Mouse (Mus musculus): ENCODE data around the gene Gramd1b. TPM values are rescaled to one million over a fixed set of nuclear protein-coding genes. Genes with fewer than 3 reads are reported as not detected.

Gene Gramd1b
- polyA plus RNA-seq, 1 experiment from 2014 or later = 4.0 TPM

DNA sequence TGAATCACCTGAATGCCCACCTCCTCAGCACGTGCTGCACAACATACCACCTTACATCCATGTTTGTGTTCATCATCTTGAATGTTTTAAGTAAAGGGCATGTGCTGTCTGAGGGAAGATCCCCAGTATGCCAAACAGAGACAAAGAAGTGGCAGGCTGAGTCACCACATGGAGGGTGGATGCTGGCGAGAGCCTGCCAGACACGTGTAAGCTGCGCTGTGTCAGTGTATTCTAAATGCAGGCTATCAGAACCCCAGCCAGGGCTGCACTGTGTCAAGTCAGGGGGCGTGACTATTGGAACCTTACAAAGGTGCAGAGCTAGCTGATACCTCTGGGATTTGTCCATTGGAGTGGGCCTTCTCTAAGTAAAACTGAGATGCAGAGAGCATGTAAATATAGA, 229.7 kb downstream of the Gramd1b start:
- H3K27me3 ChIP-seq (replicated peaks) = no peaks in the 10 kb centered on the region
- H3K4me1 ChIP-seq = no peaks in the 10 kb centered on the region
- WGBS = 88% methylated on average over 5 of the region's 5 CpGs
- ATAC-seq (ENCODE audit: insufficient read depth, low FRiP score, low read depth) = no peak
- no peak overlapping the region for H3K4me3 ChIP-seq (replicated peaks)
- H3K9ac ChIP-seq = no peak overlapping the region
- H3K27ac ChIP-seq = no peak overlapping the region
- no peaks in the 10 kb centered on the region for H3K9me3 ChIP-seq
- no peak overlapping the region for H3K4me2 ChIP-seq
- H3K36me3 ChIP-seq = no peaks in the 10 kb centered on the region; the same call in 1 of the 2 replicates

DNA sequence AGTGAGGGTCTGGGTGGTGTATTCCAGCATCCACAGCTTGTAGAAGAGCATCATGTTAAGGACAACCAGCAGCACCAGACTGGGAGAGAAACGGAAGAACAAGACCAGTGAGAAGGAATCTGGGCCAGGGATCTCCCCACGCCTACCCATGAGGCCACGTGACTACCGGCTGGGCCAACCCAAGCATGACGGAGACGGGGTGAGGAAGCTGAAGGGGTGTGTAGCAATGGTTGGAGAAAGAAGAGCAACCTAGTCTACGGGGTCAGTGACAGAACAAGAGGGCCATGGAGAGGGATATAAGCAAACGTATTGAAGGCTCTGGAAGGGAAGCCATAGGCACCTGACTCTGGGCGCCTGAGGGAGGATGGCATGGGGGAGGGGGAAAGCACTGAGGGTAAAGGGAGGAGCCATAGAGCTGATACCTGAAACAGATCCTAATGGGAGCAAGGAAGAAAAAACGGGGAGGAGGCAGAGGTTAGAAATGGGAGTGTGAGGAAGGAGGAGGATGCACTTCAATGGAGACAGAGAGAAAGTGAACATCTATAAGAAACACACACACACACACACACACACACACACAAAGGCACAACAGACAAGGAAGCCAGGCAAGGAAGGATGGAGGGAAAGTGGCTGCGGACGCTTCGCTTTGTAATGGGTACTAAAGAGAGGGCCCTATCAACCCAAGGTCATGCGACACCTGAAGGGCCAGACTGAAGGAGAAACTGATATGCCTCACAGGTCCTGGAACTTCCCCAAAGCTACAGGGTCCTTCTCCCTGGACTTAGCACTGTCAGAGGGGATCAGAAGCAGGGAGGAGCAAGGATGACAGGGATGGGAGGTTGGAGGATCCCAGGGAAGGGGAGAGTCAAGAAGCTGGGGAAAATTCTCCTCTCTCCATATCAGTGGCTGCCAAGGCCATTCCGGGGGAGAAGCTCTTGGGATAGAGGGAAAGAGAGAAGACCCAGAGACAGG, 230.9 kb downstream of the Gramd1b start:
- no peaks in the 10 kb centered on the region for H3K9me3 ChIP-seq
- H3K4me3 ChIP-seq (replicated peaks) = no peak overlapping the region
- H3K4me2 ChIP-seq = no peak overlapping the region
- no peaks in the 10 kb centered on the region for H3K4me1 ChIP-seq
- no peaks in the 10 kb centered on the region for H3K27me3 ChIP-seq (replicated peaks)
- no peak for ATAC-seq (ENCODE audit: insufficient read depth, low FRiP score, low read depth)
- WGBS = 88% methylated on average over 15 of the region's 15 CpGs
- no peak overlapping the region for H3K9ac ChIP-seq
- H3K27ac ChIP-seq = no peak overlapping the region
- H3K36me3 ChIP-seq = no peaks in the 10 kb centered on the region; the same call in 1 of the 2 replicates

DNA sequence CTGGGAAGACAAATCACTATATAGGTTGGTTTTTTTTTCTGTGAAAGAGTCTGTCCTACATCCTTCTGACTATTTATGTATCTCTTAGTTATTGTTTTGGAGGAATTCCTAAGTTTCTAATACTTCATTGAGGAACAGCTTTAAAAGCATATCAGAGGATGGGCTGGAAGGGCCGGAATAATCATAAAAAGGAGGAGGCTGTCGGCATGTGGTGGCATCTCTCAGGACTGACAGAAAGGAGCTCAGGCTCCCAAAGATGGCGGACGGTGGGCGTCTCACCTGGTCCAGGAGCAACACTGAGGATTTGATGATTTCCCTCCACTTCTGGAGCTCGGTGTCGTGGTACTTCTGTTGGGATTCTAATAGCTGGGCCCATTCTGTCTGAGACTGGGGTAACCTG, 231.9 kb downstream of the Gramd1b start:
- Histone ChIP-seq H3K4me1 (no peaks in the 10 kb centered on the region), H3K9me3 (no peaks in the 10 kb centered on the region), H3K27ac (no peak overlapping the region), H3K9ac (no peak overlapping the region), H3K4me3 (replicated peaks) (no peak overlapping the region), H3K36me3 (no peaks in the 10 kb centered on the region; the same call in 1 of the 2 replicates), H3K4me2 (no peak overlapping the region), H3K27me3 (replicated peaks) (no peaks in the 10 kb centered on the region)
- no peak for ATAC-seq (ENCODE audit: insufficient read depth, low FRiP score, low read depth)
- WGBS = 98% methylated on average over 7 of the region's 7 CpGs

DNA sequence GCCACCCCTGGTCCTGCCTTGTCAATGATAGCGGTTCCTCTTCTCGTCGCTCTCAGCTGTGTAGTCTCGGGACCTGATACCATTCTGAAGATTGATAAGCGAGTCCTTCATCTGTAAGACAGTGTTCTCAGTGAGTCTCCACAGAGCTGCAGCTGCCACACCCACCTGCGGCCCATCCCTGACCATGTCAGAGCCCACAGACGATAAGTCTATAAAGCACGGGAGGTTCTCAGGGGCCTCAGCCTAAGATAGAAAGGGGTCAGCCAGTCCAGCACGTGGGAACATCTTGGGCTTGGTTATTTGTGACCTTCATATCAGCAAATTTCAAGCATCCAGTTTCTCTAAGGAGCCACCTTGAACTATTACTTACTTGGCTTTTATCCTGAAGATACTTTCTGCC, 233.2 kb downstream of the Gramd1b start:
- Histone ChIP-seq H3K9ac (no peak overlapping the region), H3K27ac (no peak overlapping the region), H3K36me3 (no peaks in the 10 kb centered on the region), H3K27me3 (replicated peaks) (no peaks in the 10 kb centered on the region), H3K4me3 (replicated peaks) (no peak overlapping the region), H3K4me2 (no peak overlapping the region), H3K4me1 (no peaks in the 10 kb centered on the region), H3K9me3 (no peaks in the 10 kb centered on the region)
- WGBS = 87% methylated on average over 9 of the region's 9 CpGs
- no peak for ATAC-seq (ENCODE audit: insufficient read depth, low FRiP score, low read depth)

DNA sequence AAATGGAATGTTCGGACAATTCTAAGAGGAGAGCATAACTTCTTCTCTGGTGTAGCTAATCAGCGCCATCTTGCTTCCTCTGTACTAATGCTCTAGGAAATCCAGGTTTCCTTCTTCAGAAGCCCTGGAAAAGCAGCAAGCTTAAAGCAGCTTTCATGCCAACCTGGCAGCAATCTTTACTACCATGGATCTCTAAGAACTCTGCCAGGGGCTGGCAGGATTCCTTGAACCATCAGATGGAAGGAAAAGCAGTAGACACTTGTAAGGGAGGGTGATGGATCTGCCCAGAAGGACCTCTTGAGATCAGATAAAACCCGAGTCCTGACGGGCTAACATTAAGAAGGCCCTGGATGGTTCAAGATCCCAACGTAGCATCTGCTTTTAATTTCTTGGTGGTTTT, 234.9 kb downstream of the Gramd1b start:
- Histone ChIP-seq H3K27me3 (replicated peaks) (no peaks in the 10 kb centered on the region), H3K4me3 (replicated peaks) (no peak overlapping the region), H3K36me3 (no peaks in the 10 kb centered on the region), H3K9me3 (no peaks in the 10 kb centered on the region), H3K27ac (no peak overlapping the region), H3K9ac (no peak overlapping the region), H3K4me2 (no peak overlapping the region), H3K4me1 (no peaks in the 10 kb centered on the region)
- ATAC-seq (ENCODE audit: insufficient read depth, low FRiP score, low read depth) = no peak
- WGBS = 85% methylated on average over 5 of the region's 5 CpGs

DNA sequence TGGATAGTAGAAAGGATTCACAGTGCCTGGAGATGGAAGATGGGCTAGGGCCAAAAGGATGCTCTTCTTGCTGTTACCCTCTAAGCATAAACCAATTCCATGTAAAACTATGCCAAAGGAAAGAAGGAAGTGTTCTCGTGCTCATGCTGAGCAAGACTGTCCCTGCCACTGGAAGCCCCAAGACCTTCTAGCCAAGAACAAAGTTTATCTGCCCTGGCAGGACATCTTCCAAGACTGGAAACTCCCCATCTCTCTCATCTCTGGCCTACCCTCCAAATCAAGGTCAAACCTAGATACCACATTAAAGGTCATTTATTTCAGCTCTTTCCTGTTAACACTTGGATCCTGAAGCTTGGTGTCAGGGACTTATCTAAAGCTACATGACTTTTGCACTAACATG, 236.3 kb downstream of the Gramd1b start:
- no peak overlapping the region for H3K9ac ChIP-seq
- H3K9me3 ChIP-seq = no peaks in the 10 kb centered on the region
- no peaks in the 10 kb centered on the region for H3K4me1 ChIP-seq
- WGBS = 91% methylated on average over 1 of the region's 1 CpGs
- no peaks in the 10 kb centered on the region for H3K36me3 ChIP-seq
- no peak overlapping the region for H3K4me2 ChIP-seq
- H3K4me3 ChIP-seq (replicated peaks) = no peak overlapping the region
- no peak for ATAC-seq (ENCODE audit: insufficient read depth, low FRiP score, low read depth)
- no peak overlapping the region for H3K27ac ChIP-seq
- no peaks in the 10 kb centered on the region for H3K27me3 ChIP-seq (replicated peaks)

DNA sequence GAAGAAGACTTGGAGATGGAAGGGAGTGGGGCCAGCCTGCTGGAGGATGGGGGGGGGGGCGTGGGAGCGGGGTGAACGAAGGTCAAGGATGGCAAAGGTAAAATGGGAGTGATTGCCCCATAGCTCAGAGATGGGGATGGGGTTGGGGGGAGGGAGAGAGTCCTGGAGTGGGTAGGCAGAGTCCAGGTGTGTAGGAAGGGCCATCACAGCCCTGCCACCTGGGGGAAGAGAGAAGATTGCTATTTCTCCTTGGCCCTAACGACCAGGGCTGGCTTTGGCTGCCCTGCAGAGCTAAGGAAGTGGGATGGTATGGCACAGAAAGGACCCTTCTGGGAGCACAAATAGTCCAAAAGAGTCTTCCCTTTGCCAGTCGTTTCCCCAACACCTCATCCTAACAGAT, 237.0 kb downstream of the Gramd1b start:
- no peak overlapping the region for H3K4me2 ChIP-seq
- H3K4me1 ChIP-seq = no peaks in the 10 kb centered on the region
- H3K27ac ChIP-seq = no peak overlapping the region
- H3K9me3 ChIP-seq = no peaks in the 10 kb centered on the region
- no peak overlapping the region for H3K9ac ChIP-seq
- whole genome bisulfite sequencing = 84% methylated on average over 5 of the region's 5 CpGs
- no peaks in the 10 kb centered on the region for H3K27me3 ChIP-seq (replicated peaks)
- H3K36me3 ChIP-seq = no peaks in the 10 kb centered on the region
- no peak overlapping the region for H3K4me3 ChIP-seq (replicated peaks)
- ATAC-seq (ENCODE audit: insufficient read depth, low FRiP score, low read depth) = no peak

DNA sequence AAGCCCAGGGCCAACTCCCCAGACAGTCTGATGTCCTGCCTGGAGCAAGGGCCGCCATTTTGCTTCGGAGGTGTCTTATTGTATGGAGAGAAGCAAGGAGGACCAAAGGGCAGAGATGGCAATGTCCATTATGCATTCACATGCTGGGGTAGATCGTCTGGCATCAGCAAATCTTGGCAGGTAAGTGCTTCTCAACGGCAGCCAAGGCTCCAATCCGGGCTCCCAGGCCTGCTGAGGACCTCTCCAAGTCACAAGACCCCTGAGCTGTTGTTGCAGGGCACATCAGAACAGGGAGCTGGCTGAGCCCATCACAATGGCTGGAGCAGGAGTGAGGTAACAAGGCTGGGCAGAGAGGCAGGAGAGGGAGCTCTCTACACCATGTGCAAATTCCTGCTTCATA, 237.4 kb downstream of the Gramd1b start:
- Histone ChIP-seq H3K27ac (no peak overlapping the region), H3K4me3 (replicated peaks) (no peak overlapping the region), H3K9ac (no peak overlapping the region), H3K27me3 (replicated peaks) (no peaks in the 10 kb centered on the region), H3K4me1 (no peaks in the 10 kb centered on the region), H3K9me3 (no peaks in the 10 kb centered on the region), H3K4me2 (no peak overlapping the region), H3K36me3 (no peaks in the 10 kb centered on the region)
- ATAC-seq (ENCODE audit: insufficient read depth, low FRiP score, low read depth) = no peak
- 92% methylated on average over 5 of the region's 5 CpGs for WGBS

DNA sequence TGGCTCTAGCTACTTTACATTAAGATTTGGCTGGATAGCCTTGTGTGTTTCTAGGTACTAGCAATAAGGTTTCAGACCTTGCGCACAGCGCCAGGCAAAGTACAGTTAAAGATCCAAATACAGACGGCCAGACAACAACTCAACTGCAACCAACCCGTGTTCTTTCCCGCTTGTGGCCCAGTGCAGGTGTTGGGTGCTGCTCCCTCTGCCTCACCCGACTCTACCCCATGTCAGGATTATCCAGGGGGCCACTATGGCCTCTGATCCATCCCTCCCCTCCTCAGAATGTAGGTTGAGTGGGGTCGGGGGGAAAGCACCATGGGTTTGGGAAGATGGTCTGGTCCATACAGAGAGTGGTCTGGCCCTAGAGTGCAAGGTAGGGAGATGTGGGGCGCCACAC, 237.9 kb downstream of the Gramd1b start:
- WGBS = 88% methylated on average over 8 of the region's 8 CpGs
- Histone ChIP-seq H3K4me2 (no peak overlapping the region), H3K27ac (no peak overlapping the region)

DNA sequence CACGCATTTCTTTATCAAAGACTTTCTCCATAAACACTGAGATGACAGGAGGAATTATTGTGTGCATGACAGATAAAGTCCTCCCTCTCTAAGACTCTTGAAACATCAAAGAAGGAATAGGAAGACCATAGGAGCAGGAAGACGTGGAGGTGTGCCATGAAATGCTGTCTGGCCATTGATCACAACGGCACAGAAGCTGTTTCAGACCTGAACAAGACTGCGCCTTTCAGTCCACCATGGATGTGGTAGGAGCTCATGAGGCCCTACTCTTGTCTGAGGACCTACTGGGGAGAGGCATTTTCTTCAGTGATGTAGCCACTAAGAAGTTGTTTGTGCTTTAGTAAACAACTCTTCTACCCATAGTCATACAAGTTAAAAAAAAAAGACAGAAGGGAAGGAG, 238.7 kb downstream of the Gramd1b start:
- Histone ChIP-seq H3K9ac (no peak overlapping the region), H3K4me3 (replicated peaks) (no peak overlapping the region), H3K27ac (no peak overlapping the region), H3K36me3 (no peaks in the 10 kb centered on the region), H3K9me3 (no peaks in the 10 kb centered on the region), H3K4me1 (no peaks in the 10 kb centered on the region), H3K4me2 (no peak overlapping the region), H3K27me3 (replicated peaks) (no peaks in the 10 kb centered on the region)
- ATAC-seq (ENCODE audit: insufficient read depth, low FRiP score, low read depth) = no peak
- 82% methylated on average over 4 of the region's 4 CpGs for WGBS

More for the DNA sequence above, 237.9 kb downstream of the Gramd1b start:
- ATAC-seq (ENCODE audit: insufficient read depth, low FRiP score, low read depth) = no peak
- H3K36me3 ChIP-seq = no peaks in the 10 kb centered on the region
- H3K4me3 ChIP-seq (replicated peaks) = no peak overlapping the region
- no peaks in the 10 kb centered on the region for H3K27me3 ChIP-seq (replicated peaks)
- H3K9ac ChIP-seq = no peak overlapping the region
- no peaks in the 10 kb centered on the region for H3K9me3 ChIP-seq
- no peaks in the 10 kb centered on the region for H3K4me1 ChIP-seq

DNA sequence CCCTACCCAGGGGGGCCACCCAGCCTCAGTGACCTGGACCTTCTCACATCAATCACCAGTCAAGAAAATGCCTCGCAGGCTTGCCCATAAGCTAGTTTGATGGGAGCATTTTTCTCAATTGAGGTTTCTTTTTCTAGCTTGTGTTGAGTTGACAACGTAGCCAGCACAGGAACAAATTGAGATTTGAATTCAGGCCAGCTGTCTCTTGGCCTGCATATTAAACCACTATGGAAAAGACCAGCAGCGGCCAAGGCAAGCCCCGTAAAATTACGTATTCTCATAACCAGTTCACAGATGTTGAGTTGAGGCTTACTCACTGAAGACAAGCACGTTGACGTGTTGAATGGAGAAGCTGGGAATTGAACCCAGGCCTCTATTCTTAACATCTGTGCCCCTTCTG, 248.2 kb downstream of the Gramd1b start:
- no peak overlapping the region for H3K27ac ChIP-seq
- H3K4me2 ChIP-seq = no peak overlapping the region
- no peaks in the 10 kb centered on the region for H3K9me3 ChIP-seq
- H3K36me3 ChIP-seq = no peaks in the 10 kb centered on the region
- no peak for ATAC-seq (ENCODE audit: insufficient read depth, low FRiP score, low read depth)
- WGBS = 84% methylated on average over 7 of the region's 7 CpGs
- no peaks in the 10 kb centered on the region for H3K27me3 ChIP-seq (replicated peaks)
- no peak overlapping the region for H3K4me3 ChIP-seq (replicated peaks)
- no peak overlapping the region for H3K9ac ChIP-seq
- H3K4me1 ChIP-seq = no peaks in the 10 kb centered on the region

DNA sequence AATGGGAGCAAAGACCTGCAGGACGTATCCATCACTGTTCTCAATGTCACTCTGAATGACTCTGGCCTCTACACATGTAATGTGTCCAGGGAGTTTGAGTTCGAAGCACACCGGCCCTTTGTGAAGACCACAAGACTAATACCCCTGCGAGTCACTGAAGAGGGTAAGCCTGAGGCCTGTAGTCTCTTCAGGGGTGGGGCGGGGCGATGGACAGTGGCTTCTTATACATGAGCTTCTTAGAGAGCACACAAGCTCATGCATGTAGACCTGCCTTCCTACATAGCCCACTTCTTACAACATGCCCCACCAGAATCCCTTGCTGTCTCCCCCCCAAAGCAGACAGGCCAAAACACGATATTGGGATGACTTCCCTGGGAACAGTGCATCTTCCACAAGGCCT, 251.7 kb downstream of the Gramd1b start:
- Histone ChIP-seq H3K36me3 (no peaks in the 10 kb centered on the region), H3K4me3 (replicated peaks) (no peak overlapping the region), H3K27ac (no peak overlapping the region), H3K4me1 (no peaks in the 10 kb centered on the region), H3K9me3 (no peaks in the 10 kb centered on the region), H3K27me3 (replicated peaks) (no peaks in the 10 kb centered on the region), H3K4me2 (no peak overlapping the region), H3K9ac (no peak overlapping the region)
- no peak for ATAC-seq (ENCODE audit: insufficient read depth, low FRiP score, low read depth)
- 90% methylated on average over 7 of the region's 7 CpGs for WGBS

Data from stomach, embryonic 15.5 days (tissue).